Mouse (Mus musculus): ENCODE measurements around the gene Lrmda. TPM values are rescaled to one million over a fixed set of nuclear protein-coding genes. Genes with fewer than 3 reads are reported as not detected.

Gene Lrmda
- total RNA-seq, 2 experiments from 2014 or later, result 3.6 to 4.9 TPM

DNA sequence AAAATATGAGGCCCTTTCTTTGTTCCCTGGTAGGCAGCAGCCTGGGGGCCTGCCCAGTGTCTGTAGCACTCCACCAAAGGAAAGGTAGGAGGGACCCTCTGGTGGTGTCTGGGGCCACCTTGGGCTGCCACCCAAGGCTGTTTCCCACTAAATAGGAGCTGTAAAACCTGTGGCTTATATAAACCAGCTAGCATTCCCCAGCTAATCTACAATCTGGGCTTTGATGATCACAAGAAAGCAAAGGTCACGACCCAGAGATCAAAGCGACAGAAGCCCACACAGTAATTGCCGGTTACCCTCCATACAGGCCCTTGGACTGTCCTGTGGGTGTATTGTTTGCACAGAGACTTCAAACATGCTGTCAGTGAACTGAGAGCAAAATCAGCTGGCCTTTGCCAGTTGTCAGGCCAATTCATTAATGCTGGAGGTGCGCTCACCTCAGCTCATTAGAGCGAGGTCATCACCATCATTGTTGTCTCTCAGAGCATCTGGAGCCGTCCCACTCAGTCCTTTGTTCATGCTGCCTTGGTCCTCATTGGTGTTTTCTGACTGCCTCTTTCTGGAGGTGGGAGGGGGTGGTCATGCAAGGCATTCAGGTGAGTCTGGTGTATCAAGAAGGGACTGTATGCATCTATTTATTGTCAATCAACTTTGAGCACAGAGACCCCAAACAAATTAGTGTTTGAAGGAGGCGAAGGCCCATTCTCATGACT, 570.1 kb downstream of the Lrmda start:
- no peak for DNase-seq

DNA sequence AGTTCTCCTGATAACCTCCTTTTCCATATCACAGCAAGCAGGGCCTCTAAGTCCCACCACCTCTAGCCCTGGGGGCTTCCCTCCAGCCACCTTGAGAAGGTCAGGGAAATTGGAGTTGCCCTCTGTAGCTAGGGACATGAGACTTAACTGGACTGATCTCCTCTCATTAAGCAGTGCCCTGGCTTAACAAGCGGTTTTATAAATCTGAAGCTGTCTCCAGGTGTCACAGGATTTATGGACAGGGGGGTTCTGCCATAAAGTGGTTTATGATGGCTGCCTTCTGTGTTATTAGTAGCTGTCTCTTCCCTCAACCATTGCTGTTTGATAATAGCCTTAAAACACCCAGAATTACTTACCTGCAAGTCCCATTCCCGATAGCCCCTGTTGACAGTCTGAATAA, 571.7 kb downstream of the Lrmda start:
- DNase-seq, result no peak

DNA sequence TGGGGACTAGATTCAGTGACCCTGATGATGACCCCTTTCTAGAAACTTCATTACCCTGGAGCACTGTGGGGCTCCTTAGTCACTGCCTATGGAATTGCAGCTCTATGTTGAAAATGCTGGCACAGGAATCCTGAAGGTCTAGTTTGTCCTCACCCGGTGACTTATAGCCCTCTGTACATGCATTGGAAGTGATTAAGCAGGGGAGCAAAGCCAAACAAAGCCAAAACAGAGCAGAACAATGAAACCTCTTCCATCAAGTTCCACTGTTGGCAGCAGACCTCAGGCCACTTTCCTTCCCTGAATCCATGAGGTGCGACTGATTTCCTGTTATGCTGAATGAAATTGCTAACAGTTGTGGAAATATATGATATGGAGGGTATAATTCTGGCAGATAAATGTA, 578.0 kb downstream of the Lrmda start:
- no peak for DNase-seq

DNA sequence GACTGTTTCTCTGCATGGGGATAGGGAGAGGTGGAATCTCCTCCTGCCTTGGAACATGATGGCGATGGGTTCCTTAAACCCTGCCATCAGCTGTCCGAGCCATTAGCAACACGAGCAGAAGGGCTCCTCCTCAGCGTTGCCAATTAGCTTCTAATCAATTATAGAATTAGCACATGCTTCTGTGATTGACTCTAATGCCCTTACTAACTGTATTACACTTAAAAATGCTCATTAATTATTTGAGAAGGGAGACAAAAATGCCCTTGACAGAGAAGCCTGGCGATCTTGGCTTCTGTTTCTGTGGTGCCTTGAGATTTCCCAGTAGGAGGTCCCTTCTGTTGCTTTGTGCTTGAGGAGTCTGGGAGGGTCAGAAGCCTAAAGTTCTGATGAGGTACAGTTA, 579.1 kb downstream of the Lrmda start:
- DNase-seq, result no peak

DNA sequence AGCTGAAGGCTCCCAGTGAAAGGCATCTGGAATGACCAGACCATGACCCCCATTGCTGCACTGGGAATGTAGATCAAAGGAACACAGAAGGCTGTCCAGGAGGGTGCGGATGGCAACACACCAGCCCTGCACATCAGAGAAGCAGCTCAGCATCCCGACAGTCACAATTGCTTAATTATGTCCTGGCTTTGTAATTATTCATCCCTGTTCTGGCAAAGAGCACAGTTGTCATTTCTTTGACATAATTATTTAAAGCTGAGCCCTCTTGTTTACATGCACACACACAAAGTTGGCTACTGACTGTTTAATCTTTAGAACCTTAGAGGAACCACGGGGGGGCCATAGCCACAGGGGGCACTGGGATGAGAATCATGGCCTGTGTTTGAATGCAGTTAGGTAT, 580.7 kb downstream of the Lrmda start:
- DNase-seq, result no peak

DNA sequence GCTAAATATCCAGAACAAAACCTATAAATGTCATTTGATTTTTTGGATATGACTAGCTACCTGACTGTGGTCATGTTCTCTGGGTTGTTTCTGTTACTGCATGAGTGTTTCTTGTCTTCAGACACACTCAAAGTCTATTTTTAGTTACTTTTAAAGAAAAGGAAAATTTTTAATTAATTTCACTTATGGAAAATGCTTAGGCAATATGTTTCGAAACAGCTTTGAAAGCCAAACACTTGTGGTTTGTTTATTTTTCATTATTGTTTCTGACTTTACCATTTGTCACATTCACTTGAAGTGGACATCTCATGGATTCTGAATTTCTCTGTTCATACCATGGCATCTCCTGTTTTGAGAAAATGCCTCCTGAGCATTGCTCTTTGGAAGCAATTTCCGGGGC, 582.8 kb downstream of the Lrmda start:
- DNase-seq, result no peak

DNA sequence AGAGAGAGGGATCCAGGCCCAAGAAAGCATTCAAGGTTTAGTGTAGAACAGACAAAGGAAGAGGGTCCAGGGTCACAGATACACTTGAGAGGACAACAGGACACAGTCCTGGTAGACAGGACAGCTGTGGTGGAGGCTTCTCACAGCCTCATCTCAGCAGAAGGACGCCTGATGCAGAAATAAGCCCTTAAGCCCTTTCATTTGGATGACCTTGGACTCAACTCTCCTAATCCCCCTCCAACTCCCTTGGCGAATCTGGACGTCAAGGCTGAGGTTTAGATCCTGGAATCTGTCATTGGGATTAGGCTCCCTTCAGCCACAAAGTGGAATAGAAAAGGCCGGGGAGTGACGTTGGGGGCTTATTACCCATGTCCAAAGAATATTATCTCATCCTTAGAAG, 589.1 kb downstream of the Lrmda start:
- DNase-seq, result no peak

DNA sequence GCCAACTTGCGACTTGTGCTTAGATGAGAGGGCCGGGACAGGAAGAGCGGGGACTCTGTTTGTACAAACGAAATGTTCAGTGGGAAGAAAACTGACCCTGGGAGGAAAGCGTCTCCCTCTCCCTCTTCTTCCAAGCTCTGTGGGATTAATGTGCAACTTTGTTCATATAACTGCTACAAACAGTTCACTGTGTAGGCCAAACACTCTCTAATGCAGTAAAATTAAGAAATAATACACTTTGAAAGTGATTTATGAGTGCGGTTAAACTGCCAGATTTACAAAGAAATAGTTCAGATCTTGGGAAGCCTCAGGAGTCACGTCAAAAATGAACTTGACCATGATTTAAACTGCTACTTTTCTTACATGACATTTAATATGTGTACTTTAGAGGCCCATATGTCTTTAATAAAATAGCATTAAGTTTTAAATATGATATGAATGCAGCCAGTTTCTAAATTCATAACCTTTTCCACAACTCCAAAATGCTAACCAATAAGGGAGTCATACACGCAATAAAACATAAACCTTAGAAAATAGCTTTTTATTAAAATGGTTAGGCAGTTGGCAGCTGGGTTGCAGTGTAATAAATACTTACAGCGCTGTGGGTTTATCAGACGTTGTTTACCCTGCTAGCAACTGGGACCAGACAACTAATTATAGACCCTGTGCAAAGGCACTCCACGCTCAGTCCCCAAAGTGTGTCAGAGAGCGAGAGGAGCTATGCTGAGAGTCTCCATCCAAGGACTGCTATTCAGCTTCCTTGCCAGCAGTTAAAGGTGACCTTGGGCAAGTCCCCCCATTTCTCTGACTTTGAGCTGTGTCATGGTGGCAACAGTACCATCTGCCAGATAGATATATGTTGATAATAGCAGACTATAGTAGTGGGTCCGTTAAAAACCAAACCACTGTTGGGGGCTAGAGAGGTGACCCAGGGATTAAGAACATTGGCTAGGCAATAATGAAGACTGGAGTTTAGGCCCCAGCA, 590.0 kb downstream of the Lrmda start:
- DNase-seq, result no peak

DNA sequence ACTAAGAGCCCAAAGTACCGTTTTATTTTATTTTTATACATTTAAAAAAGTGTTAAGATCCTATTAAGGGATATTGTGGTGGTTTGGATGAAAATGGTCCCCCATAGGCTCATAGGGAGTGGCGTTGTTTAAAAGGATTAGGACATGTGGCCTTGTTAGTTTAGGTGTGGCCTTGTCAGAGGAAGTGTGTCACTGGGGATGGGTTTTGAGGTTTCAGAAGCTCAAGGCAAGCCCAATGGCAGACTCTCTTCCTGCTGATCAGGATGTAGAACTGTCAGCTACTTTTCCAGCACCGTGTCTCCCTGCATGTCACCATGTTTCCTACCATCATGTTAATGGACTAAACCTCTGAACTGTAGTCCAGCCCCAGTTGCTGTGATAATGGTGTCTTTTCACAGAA, 591.5 kb downstream of the Lrmda start:
- no peak for DNase-seq

DNA sequence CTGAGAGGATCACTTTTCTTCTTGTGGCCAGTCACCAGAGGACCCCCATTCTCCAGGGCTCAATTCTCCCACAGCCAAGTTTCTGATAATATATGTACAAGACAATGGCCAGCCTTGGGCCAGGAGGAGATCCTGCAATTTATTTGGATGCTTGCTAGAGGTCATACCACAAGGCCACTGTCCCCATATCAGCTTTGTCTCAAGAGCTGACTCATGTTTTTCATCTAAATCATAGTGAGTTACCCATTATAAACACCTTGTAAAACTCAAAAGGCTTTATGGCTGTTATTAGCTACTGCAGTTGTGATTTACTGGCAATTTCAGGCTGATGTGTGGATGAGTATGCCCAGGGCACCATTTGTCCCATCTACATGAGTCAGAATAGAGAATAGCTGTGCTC, 600.7 kb downstream of the Lrmda start:
- peak; percentile 24 for DNase-seq

DNA sequence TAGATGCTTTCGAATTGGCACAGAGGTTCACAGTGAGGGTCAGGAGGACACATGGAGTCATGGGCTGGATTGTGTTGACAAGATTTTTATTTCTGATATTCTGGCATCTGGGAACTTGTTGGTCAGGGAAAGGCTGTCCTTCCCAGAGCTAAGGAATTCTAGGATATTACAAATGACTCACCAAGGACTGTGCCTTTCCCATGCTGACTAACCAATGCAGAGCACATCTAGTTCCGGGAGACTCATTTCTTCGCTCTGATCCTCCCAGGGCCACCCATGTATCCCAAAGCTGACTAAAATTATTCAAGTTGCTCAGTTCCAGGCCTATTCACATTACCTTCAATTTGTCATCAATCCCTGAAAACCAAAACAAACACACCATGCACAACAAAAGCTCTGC, 602.4 kb downstream of the Lrmda start:
- no peak for DNase-seq

DNA sequence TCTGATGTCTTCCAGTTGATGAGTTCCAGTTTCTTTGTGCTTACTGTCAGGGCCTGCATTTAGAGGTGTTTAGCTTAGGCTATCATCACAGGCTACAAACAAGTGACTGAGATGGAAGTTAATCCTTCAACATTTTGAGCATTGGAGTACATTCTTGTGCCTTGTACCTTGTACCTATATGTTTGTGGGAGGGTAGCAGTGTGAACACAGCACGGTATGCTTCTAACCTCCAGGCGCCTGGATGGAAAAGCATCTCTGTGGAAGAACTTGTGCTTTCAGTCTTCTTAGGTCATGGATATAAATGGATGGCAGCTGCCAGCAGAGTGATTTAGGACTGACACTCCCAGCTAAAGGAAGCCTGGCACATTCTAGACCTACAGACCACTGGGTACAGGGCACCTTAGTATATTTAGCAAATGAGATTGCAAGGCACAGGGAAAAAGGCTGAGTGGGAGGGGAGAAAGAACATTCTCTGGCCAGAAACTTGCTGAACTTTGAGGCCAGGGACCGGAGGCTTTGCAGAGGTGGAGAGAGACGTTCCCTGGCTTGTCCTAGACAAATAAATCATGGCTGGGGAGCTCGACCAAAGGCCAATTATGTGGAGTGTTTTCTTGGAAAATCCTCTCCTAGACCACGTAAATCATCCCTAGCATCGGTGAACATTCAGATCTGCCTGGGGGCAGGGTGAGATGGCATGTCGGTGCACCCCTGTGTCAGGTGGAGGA, 607.8 kb downstream of the Lrmda start:
- DNase-seq, result no peak

DNA sequence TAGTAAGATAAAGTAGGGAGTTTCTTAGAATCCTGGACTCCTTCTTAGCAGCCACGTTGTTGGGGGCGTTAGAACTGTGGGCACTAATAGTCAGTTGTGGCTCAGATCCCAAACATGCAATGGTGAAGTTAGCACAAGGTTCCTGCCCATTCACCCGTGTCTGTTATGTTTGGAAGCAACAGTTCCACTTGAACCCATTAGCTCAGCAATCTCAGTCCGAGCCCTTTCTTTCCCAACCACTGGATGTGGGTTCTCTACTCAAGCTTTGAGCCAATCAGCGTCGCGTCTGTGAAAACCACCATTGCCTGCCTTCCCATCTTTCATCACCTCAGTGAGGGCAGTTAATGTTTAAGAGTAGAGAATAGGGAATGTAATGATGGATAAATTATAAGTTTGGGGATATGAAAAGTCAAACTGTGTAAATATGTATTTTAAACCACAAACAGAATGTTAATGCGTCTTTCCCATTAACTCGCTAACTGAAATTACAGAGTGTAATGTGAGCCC, 610.9 kb downstream of the Lrmda start:
- no peak for DNase-seq

DNA sequence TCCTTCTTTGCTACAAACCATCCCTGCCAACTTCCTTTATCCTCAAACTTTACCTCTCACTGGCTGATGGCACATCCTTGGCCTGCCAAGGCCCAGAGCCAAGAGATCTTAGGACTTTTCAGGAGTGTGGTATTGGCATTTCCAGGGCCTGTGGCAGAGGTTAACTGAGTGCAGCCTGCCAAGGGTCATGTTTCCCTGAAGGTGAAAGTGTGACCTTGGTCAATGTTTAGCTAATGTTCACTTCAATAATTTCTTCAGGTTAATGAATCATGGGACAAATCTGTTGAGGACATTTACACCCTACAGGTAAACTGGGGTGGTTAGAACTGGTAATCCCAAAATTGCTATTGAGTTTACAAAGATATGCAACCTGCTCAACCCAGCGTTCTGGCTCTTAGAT, 614.1 kb downstream of the Lrmda start:
- DNase-seq, result no peak

DNA sequence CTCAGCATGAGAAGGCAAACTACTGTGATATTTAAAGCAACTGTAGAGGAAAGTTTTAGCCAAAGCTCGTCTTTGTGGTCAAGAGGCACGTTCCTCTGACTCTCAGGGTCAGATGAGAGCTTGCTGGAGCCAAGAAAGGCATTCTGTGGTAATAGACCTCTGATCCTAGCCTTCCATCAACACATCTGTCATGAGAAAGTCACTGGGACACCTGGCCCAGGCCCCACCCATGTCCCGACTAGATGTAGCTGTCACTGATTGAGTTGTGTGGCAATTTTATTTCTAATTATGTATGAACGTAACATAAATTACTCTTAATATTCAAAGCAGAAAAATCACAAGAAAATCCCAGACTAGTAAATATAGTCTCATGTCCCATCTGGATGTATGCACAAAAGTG, 624.0 kb downstream of the Lrmda start:
- no peak for DNase-seq

DNA sequence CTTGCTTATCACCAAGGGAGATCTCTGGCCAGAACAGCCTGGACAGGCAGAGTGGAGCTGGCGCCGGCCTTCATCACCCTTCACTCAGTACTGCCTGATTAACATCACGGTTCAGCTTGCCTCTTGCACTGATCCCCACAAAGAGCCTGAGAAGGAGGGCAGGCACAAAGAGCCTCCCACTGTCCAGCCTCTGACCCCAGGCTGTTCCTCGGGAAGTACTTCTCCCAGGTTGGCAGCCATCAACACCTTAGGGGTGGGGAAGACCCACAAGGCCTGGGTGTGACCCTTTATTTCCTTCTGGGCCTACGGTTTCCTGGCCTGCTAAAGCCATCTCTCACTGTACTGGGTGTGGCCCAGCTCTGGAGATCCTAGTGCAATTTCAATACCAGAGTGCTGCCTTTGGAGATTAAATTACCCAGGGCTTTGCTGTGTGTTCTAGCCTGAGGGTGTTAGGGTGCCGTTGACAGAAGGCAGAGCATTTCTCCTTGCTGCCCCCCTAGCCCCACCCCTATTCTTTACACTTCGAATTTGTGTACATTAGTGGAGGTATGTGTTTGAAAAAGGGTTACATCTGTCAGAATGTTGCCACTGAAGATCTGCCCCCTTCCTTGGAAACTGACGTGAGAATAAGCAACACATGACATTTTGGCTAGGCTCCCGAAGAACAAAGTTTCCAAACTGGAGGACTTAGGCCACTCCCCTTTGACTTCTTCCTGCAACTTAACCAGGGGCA, 628.5 kb downstream of the Lrmda start:
- peak; percentile 17 for DNase-seq

DNA sequence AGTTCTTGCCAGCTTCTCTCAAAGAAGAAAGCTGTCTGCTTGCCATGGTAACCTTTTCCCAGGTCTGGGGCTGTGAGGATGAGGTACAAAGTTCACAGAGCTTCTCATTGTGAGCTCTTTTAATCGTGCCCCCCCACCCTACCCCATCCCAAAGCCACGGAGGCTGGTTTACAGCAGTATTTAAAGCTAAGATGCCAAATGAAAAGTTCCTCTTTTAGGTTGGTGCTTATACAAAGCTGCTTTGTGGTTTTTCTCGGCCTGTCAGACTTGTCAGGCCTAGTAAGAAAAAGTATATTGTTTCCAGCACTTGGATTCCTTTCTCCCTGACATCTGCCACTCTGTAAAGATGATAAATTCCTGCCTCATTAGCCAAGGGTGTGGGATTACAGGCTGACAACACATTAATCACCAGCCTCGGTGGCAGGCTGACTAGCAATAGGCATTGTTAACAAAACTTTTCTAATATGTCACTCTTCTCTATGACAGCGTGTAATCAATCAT, 629.9 kb downstream of the Lrmda start:
- DNase-seq, result no peak

DNA sequence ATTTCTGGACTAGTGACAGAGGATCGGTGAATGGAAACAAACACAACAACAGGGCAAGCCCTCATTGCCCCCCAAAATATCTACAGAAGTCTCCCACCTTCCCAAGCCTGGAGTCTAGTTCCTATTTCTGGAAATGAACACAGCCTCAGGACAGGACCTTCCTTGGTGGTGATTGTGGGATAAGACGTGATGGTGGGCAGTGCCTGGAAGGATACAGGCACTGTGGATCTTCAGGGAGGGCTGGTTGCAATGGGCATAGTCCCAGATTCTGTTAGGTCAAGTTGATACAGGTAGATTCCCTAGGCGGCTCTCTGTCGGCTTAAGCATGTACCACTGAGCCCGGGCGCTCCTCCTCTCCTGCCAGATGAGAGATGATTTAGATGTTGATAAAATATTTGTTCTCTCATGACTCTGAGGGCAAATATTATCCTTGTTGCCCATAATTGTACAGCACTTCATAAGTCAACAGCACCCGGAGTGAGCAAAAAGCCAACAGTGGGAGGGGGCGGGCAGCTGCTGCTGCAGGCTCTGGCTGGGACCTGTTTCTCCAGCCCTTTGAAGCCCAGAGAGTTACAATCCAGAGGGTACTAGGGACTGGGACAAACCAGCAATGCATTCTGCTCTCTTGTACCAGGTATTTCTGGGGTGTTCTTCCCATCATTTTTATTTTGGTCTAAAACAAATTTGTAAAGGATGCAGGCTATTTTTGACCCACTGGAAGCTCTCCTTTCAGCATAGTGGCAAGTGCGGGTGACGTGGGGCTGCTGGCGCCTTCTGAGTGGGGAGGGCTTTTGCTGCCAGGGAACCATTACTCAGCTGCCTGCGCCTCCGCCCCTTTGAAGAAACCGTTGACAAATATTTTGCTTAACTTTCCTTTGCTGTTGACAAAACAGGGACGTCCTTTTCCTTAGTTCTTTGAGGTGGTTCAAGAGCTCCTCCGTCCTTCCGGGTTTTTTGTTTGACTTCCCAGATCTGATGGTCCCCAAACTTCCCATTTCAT, 630.8 kb downstream of the Lrmda start:
- DNase-seq, result no peak

DNA sequence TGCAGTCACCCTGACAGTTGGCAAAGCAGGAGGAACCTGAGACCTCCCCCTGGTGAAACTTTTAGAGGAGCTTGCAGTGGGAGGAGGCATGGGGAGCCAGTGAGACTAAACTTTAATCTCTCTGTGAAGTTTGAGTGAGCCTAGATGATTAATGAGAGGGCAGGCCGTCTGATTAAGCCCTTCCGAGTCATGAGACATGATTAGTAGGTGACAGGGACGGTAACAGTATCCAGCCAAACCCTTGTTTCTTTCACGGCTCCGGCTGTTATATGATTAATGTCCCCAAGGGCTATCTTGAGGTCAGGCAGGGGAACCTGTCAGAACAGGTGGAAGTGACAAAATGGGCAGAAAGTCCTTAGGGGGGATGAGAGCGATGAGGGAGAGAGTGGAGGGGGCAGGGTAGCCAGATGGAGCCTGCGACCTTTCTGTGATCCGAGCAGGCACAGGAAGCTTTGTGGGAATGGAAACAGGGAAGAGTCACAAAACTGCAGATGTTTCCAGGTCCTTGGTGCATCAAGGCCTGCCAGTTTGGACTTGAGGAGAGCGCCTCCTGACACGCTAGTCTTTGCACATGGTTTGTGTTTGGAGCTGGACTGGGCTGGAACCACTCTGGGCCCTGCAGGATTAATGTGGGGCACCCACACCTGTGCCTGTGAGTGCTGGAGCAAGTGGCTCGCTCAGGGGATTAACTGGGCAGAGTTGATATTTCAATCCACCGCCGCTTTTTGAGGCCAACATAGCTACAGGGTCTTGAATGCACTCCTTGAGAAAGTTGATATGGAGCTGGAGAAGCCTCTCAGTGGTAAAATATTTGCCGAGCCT, 631.8 kb downstream of the Lrmda start:
- peak; percentile 5 for DNase-seq

DNA sequence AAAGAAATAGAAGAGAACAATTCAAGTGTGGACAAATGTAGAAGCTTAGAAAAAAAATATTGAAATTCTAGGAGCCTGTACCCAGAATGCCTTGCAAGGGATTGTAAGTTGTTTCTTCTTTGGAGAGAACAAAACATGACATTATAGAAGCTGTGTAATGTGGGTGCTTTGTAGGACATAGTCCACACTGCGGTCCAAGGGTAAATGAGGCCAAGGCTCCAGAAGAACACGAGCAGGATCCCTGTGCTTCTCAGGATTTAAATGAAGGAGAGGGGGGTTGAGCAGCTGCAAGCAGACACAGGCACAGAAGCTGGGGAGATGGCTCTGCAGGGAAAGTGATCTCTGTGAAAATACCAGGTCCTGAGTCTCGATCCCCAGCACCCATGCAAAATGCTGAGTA, 643.0 kb downstream of the Lrmda start:
- no peak for DNase-seq

All from adrenal gland, postnatal 10 days (tissue).